Mouse (Mus musculus): ENCODE results near the gene Lyrm1. TPM values are rescaled to one million over a fixed set of nuclear protein-coding genes. Genes with fewer than 3 reads are reported as not detected.

The Lyrm1 gene
- 20.6 and 21.4 TPM in 2 replicates for polyA plus RNA-seq (2021; fragmentation: Nextera tagmentation)
- long read RNA-seq, experiment 1, transcript Lyrm1-207 (4 exons, 936 nt), result major isoform, 5 of 33 reads
- long read RNA-seq, experiment 1, partial matches to known transcripts, result 5 of 33 reads
- long read RNA-seq, experiment 1, other reads (novel, unspliced or antisense), result 18 of 33 reads
- long read RNA-seq, experiment 2, partial matches to known transcripts, result 7 of 17 reads
- long read RNA-seq, experiment 2, other reads (novel, unspliced or antisense), result 4 of 17 reads

DNA sequence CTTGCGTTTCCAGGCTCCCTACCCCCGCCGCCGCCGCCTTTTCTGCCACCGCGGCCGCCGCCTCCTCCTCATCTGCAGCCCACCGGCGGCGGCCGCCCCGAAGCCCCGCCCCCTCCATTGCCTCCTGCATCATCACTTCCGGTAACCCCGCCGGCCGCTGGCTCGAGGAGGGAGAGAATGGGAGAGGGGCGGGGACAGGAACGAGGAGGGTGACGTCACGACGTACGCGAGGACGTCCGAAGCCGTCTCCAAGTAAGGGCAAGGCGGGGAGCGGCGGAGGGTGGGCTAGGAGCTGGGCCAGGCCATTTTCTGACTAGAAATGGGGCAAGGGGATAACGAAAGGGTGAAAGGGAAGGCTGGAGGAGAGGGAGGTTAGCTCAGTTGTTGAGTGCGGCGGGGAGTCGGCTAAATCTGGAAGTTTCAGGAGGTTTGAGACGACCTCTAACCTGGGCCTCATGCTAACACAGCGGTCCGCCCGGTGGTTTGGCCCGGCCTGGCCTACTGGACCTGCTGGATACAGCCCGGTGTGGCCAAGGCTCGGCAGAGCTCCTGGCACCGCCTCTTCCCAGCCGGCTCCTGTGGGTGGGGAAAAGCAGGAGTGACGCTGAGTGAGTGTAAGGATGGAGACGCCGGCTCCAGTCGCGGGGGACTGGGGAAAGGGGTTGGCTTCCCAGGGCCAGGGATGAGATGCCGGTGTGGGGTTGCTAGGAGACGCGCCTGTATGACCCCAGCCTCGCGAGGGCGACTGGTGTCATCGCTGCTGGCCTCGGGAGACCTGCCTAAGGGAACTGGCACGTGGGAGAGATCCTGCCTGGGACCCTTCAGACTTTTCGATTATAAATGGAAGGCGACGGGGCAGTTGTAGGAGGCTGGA lies at the start of gene Lyrm1, which contains the start of gene Dcun1d3:
TSS of gene Lyrm1 (plus strand) at position 223 of the 874 bp plus-strand sequence.
TSS of gene Dcun1d3 (minus strand) at position 660 of the 874 bp plus-strand sequence.

Other genes starting within 250 kb of the Lyrm1 start
- gene Acsm4, start 205.8 kb upstream of the Lyrm1 start, polyA plus RNA-seq (2021; fragmentation: Nextera tagmentation), result not detected in 2 replicates
- gene Thumpd1, start 175.1 kb upstream of the Lyrm1 start, polyA plus RNA-seq (2021; fragmentation: Nextera tagmentation), result 29.2 and 34.9 TPM in 2 replicates
- 0.10 and 0.22 TPM in 2 replicates for gene Acsm3, start 134.9 kb upstream of the Lyrm1 start, polyA plus RNA-seq (2021; fragmentation: Nextera tagmentation)
- 1.2 and 1.7 TPM in 2 replicates for gene Rexo5, start 101.9 kb upstream of the Lyrm1 start, polyA plus RNA-seq (2021; fragmentation: Nextera tagmentation)
- 4.9 and 5.3 TPM in 2 replicates for gene Eri2, start 101.8 kb upstream of the Lyrm1 start, polyA plus RNA-seq (2021; fragmentation: Nextera tagmentation)
- 2.6 and 2.8 TPM in 2 replicates for gene Dcun1d3, start 437 bp downstream of the Lyrm1 start, polyA plus RNA-seq (2021; fragmentation: Nextera tagmentation)
- gene Dnah3, start 199.4 kb downstream of the Lyrm1 start, polyA plus RNA-seq (2021; fragmentation: Nextera tagmentation), result 0.04 and 0.07 TPM in 2 replicates
- gene Tmem159, start 206.5 kb downstream of the Lyrm1 start, polyA plus RNA-seq (2021; fragmentation: Nextera tagmentation), result 25.0 and 27.6 TPM in 2 replicates
- not detected in 2 replicates for gene Zp2, start 249.4 kb downstream of the Lyrm1 start, polyA plus RNA-seq (2021; fragmentation: Nextera tagmentation)